ENCODE assay signal across 8 mouse cellular contexts in genomic region chr3:69519789-69520558, GRCm38 (mm10).
DNase-seq lines count a peak whose midpoint lies in the region; ATAC-seq and TF ChIP-seq lines count a peak whose summit lies in the region.

No protein-coding gene starts in this region.

- peak overlapping the region; percentile 46; the same call in 1 of the 2 replicates for H3K27ac ChIP-seq in midbrain, embryonic 10.5 days (replicated peaks)
- no peak overlapping the region; the same call in 1 of the 2 replicates for H3K27ac ChIP-seq in midbrain, embryonic 14.5 days (replicated peaks; ENCODE audit: low read depth, low read length)
- H3K27ac ChIP-seq in forebrain, embryonic 12.5 days = 0 out of 2 replicates have a peak overlapping the region, but pooled peaks have one; percentile 56
- peak overlapping the region; percentile 80 for H3K27ac ChIP-seq in limb, embryonic 13.5 days
- 0 out of 2 replicates have a peak overlapping the region, but pooled peaks have one; percentile 30 for H3K27ac ChIP-seq in stomach, postnatal 0 days (replicated peaks)
- H3K27ac ChIP-seq in liver, embryonic 11.5 days (ENCODE audit: low read depth, low read length) = no peak overlapping the region

- no peak overlapping the region for H3K9ac ChIP-seq in midbrain, embryonic 14.5 days (replicated peaks; ENCODE audit: low read length)
- H3K9ac ChIP-seq in forebrain, embryonic 12.5 days = no peak overlapping the region
- H3K9ac ChIP-seq in limb, embryonic 13.5 days = peak overlapping the region; percentile 21; the same call in 1 of the 2 replicates
- no peak overlapping the region for H3K9ac ChIP-seq in stomach, postnatal 0 days (ENCODE audit: low read length)
- no peak overlapping the region for H3K9ac ChIP-seq in liver, embryonic 11.5 days (ENCODE audit: low read depth, low read length)

- H3K4me1 ChIP-seq in midbrain, embryonic 10.5 days = peaks cover 18% of the 10 kb centered on the region
- H3K4me1 ChIP-seq in midbrain, embryonic 14.5 days (ENCODE audit: control insufficient read depth, insufficient read depth, low read length) = 0 out of 2 replicates have a peak, but pooled peaks cover 5% of the 10 kb centered on the region
- H3K4me1 ChIP-seq in forebrain, embryonic 12.5 days = peaks cover 12% of the 10 kb centered on the region
- peaks cover 50% of the 10 kb centered on the region for H3K4me1 ChIP-seq in limb, embryonic 13.5 days
- H3K4me1 ChIP-seq in stomach, postnatal 0 days (replicated peaks; ENCODE audit: control insufficient read depth, insufficient read depth) = no peaks in the 10 kb centered on the region
- no peaks in the 10 kb centered on the region for H3K4me1 ChIP-seq in liver, embryonic 11.5 days (replicated peaks; ENCODE audit: control insufficient read depth, insufficient read depth, low read length)

- no peak for DNase-seq in midbrain, embryonic 10.5 days (ENCODE audit: low spot score)
- no peak for DNase-seq in midbrain, embryonic 14.5 days
- no peak for DNase-seq in stomach, postnatal 0 days (ENCODE audit: low spot score)
- DNase-seq in kidney, postnatal 14 days = no peak
- no peak for DNase-seq in spleen, adult 18-20 months
- DNase-seq in liver, embryonic 11.5 days (ENCODE audit: low spot score) = no peak

- H3K9me3 ChIP-seq in midbrain, embryonic 10.5 days (replicated peaks) = peaks cover 7% of the 10 kb centered on the region; the same call in 1 of the 2 replicates
- H3K9me3 ChIP-seq in midbrain, embryonic 14.5 days (ENCODE audit: control insufficient read depth, low read length) = no peaks in the 10 kb centered on the region
- no peaks in the 10 kb centered on the region for H3K9me3 ChIP-seq in forebrain, embryonic 12.5 days
- H3K9me3 ChIP-seq in limb, embryonic 13.5 days = no peaks in the 10 kb centered on the region
- no peaks in the 10 kb centered on the region for H3K9me3 ChIP-seq in stomach, postnatal 0 days (ENCODE audit: control insufficient read depth, low read length)
- H3K9me3 ChIP-seq in liver, embryonic 11.5 days (ENCODE audit: control insufficient read depth, low read length) = peaks cover 4% of the 10 kb centered on the region; the same call in 1 of the 2 replicates

- no peak for TF ChIP-seq CTCF in stomach, postnatal 0 days (IDR thresholded peaks at IDR 0.05; ENCODE audit: low read depth)

- H3K4me3 ChIP-seq in midbrain, embryonic 10.5 days = no peak overlapping the region
- no peak overlapping the region for H3K4me3 ChIP-seq in midbrain, embryonic 14.5 days (replicated peaks; ENCODE audit: low read depth, low read length)
- H3K4me3 ChIP-seq in forebrain, embryonic 12.5 days (replicated peaks) = no peak overlapping the region
- no peak overlapping the region for H3K4me3 ChIP-seq in limb, embryonic 13.5 days
- H3K4me3 ChIP-seq in stomach, postnatal 0 days (ENCODE audit: low read depth, low read length) = no peak overlapping the region
- no peak overlapping the region for H3K4me3 ChIP-seq in liver, embryonic 11.5 days (ENCODE audit: low read depth, low read length)

- ATAC-seq in midbrain, embryonic 14.5 days (ENCODE audit: low FRiP score, low TSS enrichment) = no peak
- ATAC-seq in forebrain, embryonic 12.5 days (ENCODE audit: low FRiP score) = peak; percentile 53
- ATAC-seq in limb, embryonic 13.5 days (ENCODE audit: low FRiP score, low read depth) = peak; percentile 55
- peak; percentile 38; the same call in 1 of the 2 replicates for ATAC-seq in stomach, postnatal 0 days (ENCODE audit: low FRiP score, low TSS enrichment)
- ATAC-seq in liver, embryonic 11.5 days (replicated peaks; ENCODE audit: low FRiP score) = no peak

- no peak overlapping the region for H3K4me2 ChIP-seq in midbrain, embryonic 14.5 days (ENCODE audit: low read length)
- H3K4me2 ChIP-seq in forebrain, embryonic 12.5 days = no peak overlapping the region
- H3K4me2 ChIP-seq in limb, embryonic 13.5 days (replicated peaks) = peak overlapping the region; percentile 27
- H3K4me2 ChIP-seq in stomach, postnatal 0 days (replicated peaks; ENCODE audit: low read depth) = no peak overlapping the region
- H3K4me2 ChIP-seq in liver, embryonic 11.5 days = no peak overlapping the region

- no peak for TF ChIP-seq EP300 in stomach, postnatal 0 days (optimal IDR thresholded peaks at IDR 0.05)

- 81% methylated on average over 21 of the region's 21 CpGs for WGBS in midbrain, embryonic 10.5 days
- 78% methylated on average over 21 of the region's 21 CpGs for WGBS in midbrain, embryonic 14.5 days
- 69% methylated on average over 21 of the region's 21 CpGs for WGBS in forebrain, embryonic 12.5 days
- WGBS in limb, embryonic 13.5 days = 44% methylated on average over 21 of the region's 21 CpGs
- 66% methylated on average over 21 of the region's 21 CpGs for WGBS in stomach, postnatal 0 days
- WGBS in liver, embryonic 11.5 days = 83% methylated on average over 21 of the region's 21 CpGs

- peaks cover 3% of the 10 kb centered on the region; the same call in 1 of the 2 replicates for H3K36me3 ChIP-seq in midbrain, embryonic 10.5 days
- H3K36me3 ChIP-seq in midbrain, embryonic 14.5 days (ENCODE audit: control insufficient read depth, insufficient read depth, low read length) = no peaks in the 10 kb centered on the region
- H3K36me3 ChIP-seq in forebrain, embryonic 12.5 days (replicated peaks) = 0 out of 2 replicates have a peak, but pooled peaks cover 3% of the 10 kb centered on the region
- H3K36me3 ChIP-seq in limb, embryonic 13.5 days = no peaks in the 10 kb centered on the region
- no peaks in the 10 kb centered on the region for H3K36me3 ChIP-seq in stomach, postnatal 0 days (ENCODE audit: control insufficient read depth, insufficient read depth, low read length)
- no peaks in the 10 kb centered on the region for H3K36me3 ChIP-seq in liver, embryonic 11.5 days (ENCODE audit: control insufficient read depth, insufficient read depth, low read length)

- H3K27me3 ChIP-seq in midbrain, embryonic 10.5 days (ENCODE audit: low read depth, poor library complexity, severe bottlenecking) = no peaks in the 10 kb centered on the region
- H3K27me3 ChIP-seq in midbrain, embryonic 14.5 days (ENCODE audit: control insufficient read depth, insufficient read depth, low read length) = no peaks in the 10 kb centered on the region
- no peaks in the 10 kb centered on the region for H3K27me3 ChIP-seq in forebrain, embryonic 12.5 days
- no peaks in the 10 kb centered on the region for H3K27me3 ChIP-seq in limb, embryonic 13.5 days
- H3K27me3 ChIP-seq in stomach, postnatal 0 days (ENCODE audit: control insufficient read depth, insufficient read depth, low read length) = no peaks in the 10 kb centered on the region
- H3K27me3 ChIP-seq in liver, embryonic 11.5 days (replicated peaks; ENCODE audit: control insufficient read depth, insufficient read depth, low read length) = no peaks in the 10 kb centered on the region

Comparison
In these comparisons a context has a peak if more than half of its experiments do, and no peak if none do; other contexts are left out.
1. H3K27ac ChIP-seq: peak in midbrain, embryonic 10.5 days (single experiment), forebrain, embryonic 12.5 days (single experiment), limb, embryonic 13.5 days (single experiment) and stomach, postnatal 0 days (single experiment); none in midbrain, embryonic 14.5 days (single experiment) and liver, embryonic 11.5 days (single experiment).
2. ATAC-seq: peak in forebrain, embryonic 12.5 days (single experiment), limb, embryonic 13.5 days (single experiment) and stomach, postnatal 0 days (single experiment); none in midbrain, embryonic 14.5 days (single experiment) and liver, embryonic 11.5 days (single experiment).